Mouse (Mus musculus) neural tube, embryonic 10.5 days (tissue): ENCODE data around the gene Ppargc1a.

Experiments used
- DNase-seq: peaks from one replicate; pipeline ENCODE4 v3.0.0-alpha.2; 2017; ENCODE audit warnings: low spot score; ENCODE audit errors: extremely low spot score

The Ppargc1a gene

DNA sequence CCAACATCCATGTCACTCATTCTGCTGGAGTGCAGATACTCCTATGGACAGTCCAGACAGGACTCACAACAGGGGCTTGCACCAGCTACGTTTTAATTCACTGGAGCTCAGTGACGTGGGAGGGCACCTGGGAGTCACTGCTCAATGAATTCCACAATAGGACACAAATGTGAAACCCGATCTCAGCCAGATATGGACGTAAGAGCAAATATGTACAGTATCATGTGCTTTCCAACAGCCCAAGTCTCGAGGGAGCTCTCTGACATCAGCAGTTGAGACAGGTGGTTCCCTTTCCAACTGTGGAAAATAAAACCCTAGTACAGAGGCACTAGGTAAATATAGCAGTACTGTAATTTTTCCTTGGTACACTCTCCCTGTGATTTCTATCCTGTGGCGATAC, at the start of gene Ppargc1a:
Ppargc1a (minus strand) TSS at position 68 of the 400 bp plus-strand sequence.
- DNase-seq = no peak

DNA sequence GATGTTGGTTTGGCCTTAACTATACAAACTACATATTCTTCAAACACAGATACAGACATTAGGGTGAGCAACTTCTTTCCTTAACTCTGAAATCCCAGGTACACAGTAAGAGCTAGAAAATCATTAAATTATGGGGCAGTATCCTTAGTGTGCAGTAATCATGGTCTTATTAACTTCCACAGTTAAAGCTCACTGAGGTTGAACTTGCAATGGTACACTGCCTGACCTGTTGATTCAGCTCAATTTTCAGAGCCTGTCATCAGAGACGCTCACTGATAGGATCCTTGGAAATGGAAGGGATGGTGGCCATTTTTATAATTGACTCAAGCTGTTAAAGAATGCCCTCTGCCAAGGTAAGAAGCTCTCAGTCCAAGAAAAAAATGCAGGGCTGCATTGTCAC, 49.4 kb upstream of the Ppargc1a start:
- no peak for DNase-seq

DNA sequence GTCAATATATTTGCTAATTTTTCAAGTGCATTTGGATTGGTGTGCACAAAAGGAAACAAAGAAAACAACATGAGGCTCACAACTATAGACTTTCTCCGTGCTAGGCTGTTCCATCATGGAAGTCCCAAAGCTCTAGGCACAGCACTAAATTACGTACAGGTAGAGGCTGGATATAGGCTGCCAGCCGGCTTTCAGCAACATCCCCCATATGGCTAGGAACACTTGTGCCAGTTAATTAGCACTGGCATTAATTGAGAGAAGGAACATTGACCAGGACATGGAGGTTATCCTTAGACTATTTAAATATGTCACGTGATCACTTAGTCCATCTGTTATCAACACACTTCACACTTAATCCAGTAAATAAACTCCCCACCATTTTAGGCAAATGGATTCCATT, 44.5 kb upstream of the Ppargc1a start:
- no peak for DNase-seq

DNA sequence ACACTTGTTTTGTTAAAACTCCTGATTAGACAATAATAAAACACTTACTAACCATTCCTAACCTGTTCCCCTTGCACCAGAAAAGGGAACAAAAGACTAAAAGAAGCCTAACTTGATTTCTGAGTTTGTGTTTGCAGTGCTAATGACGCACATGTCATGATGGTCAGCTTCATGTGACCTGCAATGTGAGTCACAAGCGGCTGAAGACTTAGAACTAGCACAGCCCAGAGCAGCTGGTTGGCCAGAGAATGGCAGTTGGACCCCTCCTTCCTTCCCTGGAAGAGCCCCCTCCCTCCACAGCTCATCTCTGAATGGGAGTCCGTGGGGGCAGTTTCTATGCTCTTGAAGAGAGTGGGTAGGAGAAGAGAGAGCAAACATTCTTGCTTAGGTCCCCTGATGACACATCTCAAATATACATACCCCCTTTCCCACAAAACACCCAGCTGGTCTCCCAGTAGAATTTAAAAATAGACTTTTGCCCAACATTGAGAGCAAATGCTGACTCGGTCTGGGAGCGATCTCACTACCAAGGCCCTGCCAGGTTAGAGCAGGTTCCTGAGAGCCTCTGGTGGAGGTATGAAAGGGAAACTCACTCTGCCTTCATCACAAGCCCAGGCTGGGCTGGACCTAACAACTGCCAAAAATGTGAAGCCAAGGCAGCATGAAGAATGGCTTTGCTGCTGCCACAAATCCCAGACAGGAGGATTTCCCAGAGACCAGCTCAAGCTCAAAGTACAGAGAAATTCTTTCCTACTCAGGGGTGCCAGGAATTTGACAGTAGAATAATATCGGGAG, 40.4 kb upstream of the Ppargc1a start:
- no peak for DNase-seq

DNA sequence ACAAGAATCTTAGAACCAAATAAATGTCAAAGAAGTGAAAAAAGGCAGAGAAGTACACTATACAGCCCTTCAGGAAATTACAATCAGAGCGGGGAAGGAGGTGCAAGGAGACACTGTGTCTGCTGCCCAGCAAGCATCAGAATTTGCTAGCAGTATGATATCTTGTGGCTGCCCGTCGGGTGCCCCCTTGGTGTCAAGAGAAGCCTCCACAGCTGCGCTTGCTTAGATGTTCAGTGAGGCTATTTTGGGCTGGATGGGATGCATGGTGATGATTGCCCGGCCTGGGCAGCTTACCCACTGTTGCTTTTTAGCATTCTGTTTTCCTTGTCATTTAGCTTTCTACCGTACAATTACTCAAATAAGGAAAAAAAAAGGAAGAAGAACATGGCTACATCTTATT, 32.0 kb upstream of the Ppargc1a start:
- DNase-seq = no peak

DNA sequence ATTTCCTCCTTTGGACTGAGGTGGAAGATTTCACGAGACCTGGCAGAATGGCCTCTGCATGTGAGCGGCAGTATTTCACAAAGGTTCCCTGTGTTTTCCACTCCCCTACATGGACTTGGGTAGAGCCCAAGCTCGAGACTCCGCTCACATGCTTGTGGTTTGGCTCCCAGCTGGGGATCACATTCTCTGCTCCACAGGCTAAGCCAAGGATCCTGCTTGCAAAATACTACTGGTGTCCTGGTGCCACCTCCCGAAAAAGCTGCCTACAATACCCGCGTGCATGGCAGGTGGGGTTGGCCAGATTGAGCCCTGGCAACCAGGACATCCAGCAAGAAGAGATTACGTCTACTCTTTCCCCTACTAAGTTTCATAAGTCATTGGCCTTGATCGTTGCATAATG, 28.1 kb upstream of the Ppargc1a start:
- DNase-seq = no peak

DNA sequence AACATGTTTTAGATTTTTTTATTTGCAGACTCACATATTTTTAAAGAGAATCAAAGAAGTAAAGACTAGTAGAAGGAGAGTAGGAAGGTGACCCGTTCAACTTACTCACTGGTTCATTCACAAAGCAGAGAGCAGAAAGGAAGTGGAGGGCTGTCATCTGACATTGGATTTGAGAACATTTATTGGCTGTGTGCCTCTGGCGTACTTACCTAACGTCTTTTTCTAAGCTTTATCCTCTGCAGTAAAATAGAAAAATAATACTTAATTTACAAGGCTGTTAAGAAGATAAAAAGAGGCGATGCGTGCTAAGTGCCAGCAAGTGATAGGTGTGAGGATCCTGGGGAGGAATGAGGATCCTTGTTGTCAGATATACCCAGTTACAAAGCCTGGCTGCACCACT, 24.7 kb upstream of the Ppargc1a start:
- DNase-seq = no peak

DNA sequence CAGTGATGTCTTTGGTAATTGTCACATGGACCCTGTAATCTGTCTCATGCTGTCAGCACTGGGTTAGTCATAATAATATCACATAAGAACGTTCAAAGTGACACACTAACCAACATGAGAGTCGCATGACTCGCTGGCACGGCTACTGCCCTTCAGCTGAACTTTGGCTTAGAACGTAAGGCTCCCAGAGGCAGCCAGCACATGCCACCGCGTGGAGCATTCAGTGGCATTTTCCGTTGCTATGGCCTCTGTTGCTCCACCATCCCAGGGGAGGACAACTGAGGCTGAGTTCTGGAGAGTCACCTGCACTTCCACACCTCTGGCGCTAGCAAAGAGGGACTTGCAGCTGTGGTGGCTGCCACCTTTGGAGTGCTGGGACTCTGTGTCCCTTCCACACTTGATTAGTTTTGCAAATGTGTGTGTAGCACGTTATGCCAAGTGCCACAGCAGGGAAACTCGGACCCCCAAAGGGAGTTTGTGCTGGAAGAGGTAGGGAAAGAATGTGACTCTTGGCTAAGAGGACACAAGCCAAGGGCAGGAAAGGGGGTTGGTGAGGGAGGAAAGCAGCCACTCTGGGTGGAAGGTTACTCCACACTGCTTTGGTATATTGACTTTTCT, 24.1 kb upstream of the Ppargc1a start:
- peak; percentile 16 for DNase-seq

DNA sequence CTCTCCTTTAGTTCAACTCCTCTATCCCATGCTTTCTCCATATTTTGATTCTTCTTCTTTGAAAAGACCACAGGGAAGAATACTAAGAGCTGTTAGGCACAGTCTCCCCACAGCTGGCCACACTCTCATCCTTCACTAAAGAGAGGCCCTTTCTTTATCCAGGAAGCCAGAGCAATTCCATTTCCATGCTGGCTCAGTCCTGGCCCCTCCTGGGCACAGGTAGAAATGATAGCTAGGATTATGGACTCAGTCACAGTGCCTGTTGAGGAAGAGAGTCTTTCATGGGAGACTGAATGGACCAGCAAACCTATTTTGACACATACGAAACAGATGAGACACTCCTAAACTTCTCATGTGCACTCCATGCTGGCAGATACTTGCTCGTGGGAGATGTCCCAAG, 18.7 kb upstream of the Ppargc1a start:
- DNase-seq = no peak

DNA sequence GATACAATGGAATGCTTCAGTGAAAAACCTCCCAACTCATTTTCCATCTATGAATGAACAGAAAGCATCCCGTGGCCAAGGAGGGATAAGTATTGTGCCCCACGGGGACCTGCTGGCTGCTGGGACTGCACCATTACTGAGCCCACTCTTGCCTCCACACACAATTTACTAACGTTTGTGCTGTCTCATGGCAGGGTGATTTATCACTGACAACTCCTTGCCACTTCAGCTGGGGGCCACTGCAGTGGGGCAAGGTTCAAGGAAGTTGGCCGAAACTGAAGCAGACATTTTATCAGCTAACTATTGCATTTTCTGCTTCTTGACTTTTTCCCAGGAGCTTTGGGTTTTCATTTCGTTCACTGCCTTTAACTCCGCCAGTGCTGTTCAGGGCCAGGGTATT, 17.5 kb upstream of the Ppargc1a start:
- no peak for DNase-seq

DNA sequence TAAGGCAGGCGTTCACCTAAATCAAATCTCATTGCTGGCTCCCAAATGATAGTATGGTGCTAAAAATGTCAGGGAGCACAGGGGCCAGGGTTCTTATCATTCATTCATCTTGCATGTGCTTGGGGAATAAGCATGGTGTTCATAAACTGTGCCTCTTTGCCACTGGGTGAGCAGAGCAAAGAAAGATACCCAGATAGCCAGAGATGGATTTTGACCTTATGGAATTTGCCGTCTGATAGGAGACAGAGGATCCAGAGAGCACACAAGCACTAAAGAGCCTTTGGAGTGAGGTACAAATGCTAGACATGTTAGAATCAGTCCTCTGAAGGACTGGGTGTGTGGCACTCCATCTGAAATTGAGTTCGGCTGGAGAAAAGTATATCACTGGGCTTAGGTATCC, 16.7 kb upstream of the Ppargc1a start:
- no peak for DNase-seq

DNA sequence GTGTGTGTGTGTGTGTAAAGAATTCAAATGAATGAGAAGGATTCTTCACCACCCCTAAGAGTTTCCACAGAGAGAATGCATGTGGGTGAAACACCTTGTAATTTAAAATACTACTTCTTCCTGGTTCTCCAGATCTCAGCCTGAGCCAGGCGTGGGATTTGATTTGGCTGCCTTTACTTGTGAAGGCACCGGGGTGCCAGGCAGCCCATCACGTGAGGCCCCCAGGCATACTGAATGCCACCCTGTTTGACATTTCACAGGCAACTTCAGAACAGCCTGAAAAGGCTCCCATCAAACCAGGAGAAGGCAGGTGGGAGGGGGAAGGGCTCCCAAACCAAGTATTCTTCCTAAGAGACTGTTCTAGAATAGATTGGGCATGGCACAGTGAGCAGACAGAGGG, 16.1 kb upstream of the Ppargc1a start:
- DNase-seq = no peak

DNA sequence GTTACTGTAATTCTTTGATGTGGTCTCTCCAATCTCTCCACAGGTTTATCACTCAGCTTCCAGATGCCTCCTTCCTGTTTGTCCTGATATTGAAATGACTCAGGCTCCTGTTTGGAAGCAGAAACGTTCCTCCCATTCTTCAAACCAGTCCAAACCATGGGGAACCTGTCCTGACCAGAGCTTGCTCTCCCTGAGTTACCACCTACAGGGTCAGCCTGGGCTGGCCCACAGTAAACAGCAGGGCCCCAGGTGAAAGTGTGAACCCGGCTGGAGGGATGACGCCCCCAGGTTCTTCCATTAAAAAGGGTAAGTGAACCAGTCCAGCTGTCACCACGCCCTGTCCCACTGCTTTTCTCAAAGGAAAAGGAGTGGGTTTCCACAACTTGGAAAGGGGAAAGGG, 15.5 kb upstream of the Ppargc1a start:
- no peak for DNase-seq

DNA sequence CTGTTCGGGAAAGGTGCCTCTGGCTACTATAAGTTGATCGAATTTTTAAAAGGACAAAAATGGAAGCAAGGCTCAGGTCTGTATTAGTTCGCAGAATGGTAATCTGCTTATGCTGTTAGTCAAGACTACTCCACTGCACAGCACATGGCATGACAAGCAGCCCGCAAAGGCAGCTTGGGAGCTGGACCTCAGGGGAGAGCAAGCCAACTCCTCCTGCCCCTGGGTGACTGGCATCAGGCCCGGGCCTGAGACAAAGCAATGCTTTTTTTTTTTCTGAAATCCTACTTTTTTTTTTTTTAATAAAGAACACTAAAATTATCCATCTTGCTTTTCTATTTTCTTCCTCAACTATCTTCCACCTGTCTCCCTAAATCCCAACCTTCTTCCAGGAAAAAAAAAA, 15.1 kb upstream of the Ppargc1a start:
- DNase-seq = no peak

DNA sequence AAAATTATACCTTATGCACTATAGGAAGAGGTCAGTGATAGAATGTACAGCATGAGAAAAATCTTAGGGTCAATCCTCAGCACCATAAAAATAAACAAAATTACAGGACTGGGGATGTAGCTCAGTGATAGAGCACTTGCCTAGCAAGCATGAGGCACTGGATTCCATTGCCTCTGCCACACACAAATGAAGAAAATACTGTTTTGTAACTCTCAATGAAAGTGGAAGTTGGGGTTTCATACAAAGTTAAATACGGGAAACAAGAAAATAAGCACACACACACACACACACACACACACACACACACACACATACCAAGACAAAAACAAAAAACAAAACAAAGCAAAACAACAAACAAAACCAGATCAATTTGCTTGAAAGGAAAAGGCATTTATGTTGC, 10.1 kb upstream of the Ppargc1a start:
- no peak for DNase-seq

DNA sequence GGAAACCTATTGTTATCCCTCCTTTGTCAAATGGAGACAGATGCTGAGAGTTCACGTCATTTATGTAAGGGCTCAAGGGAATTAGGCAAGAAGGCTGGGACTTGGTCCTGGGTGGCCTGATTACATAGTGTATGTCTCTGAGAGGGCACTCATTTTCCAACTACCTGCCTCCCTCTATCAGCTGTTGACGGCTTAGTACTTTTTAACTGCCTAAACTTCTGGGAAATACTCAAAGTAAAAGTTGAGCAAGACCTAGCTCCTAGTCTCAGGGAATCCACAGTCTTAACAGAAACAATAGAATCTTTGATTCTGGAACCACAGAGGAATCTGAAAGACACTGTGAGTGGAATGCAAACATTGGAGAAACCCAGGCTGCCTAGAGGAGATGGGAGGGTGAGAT, 6.2 kb upstream of the Ppargc1a start:
- no peak for DNase-seq

DNA sequence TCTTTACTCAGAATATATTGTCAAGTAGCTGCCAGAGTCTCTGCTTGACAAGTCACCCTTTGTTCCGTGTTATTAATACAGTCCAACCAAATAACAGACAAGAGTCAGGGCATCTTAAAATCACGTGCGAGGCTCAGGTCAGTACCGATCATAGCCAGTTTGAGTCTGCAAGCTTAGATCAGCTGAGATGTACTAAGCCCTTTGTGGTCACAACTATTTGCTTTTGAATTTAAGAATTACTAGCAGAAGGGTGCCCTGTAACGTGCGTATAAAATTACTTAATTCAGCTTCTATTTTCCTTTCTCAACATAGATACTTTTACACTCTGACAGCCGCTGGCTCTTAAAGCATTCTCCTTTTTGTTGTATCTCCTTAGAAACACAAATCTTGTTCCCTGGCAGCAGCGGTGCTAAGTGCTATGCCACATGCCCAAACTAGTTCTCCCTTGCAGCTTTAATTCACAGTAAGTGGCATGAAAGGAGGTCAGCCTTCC, 718 bp upstream of the Ppargc1a start:
- no peak for DNase-seq

DNA sequence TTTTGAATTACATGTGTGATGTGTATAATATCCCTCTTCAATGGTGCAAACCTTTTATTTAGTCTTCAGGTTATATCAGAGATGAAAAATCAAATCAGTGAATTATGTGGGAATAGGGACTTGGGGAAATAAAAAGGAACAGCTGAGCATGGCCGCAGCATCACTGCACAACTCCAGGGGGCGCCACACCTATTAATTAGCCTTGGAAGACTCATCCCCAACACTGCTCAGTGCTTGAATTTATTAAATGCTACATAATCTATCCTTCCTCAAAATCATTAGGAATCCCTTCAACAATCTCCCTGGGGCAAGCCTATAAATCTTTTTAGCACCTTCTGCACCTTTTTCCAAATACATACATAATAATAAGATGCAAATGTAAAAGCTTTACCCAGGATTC, 1.9 kb downstream of the Ppargc1a start:
- DNase-seq = no peak

DNA sequence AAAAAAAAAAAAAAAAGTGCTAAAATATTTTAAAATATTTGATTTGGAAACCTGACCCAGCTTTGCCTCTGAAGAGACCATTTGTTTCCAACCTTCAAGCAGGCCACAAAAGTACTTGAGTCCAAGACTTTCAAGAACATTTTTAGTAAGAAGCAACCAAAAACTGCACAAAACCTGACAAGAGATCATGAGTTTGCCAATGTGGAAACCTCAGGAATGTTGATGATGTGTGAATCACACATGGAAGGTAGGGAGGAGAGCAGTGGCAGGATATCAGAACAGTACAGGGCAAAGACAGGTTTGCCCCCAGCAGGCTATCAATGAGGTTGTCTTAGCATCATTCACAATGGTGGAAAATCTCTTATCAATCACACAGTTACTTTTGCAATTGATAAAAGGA, 2.5 kb downstream of the Ppargc1a start:
- DNase-seq = no peak

DNA sequence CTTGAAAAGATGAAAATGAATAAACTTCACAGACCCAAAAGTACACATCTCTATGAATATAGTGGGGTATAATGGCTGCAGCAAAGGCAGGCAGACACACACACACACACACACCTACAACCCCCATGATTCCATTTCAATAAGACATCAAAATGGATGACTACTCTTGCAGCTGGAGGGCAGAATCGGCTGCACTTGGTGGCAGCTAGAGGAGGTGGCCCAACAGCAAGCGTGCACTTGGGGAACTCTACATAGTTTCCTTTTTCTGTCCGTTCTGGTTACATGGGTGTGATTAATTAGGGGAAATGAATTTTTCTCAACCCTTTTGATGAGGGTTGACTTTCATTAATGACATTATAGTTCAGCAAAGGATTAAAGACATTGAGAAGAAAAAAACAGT, 4.0 kb downstream of the Ppargc1a start:
- DNase-seq = no peak

DNA sequence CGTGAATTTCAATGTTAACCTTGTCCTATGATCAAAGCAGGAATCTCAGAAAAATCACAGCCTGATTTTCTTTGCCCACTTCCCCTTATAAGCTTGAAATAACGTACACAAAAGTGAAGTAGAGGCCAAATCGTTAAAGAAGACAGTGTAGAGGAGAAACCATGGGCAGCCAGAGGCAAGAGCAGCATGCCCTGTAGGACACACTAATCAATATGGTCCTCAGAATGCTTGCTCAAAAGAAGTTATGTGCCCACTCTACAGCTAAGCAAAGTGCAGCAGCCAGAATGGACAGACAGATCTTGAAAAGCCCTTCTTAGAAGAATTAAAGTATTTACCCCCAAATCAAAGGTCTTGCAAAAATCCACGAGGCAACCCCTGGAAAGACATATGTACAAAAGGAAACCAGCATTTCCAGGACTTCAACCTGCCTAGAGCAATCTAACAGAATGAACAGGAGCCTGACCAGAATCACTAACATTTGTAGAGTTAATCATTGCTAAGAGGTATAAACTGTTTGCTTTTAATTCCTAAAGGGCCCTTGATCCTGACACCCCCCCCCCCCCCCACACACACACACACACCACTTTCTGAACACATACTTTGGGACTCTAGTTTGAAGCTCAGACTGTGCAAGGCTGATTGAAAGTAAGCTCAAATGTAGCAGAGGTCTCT, 9.8 kb downstream of the Ppargc1a start:
- DNase-seq = no peak

DNA sequence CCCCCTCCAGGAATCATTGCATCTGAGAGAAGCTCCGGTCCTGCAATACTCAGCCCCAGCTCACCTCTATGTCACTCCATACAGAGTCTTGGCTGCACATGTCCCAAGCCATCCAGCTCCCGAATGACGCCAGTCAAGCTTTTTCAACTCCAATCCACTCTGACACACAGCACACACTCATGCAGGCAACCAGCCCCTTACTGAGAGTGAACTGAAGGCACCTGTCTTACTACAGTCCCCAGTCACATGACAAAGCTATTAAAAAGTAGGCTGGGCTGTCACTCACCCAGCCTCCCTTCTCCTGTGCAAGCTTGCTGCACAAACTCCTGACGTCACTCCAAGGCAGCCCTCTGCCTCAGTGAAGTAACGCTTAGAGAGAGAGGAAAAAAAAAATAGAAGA, 13.9 kb downstream of the Ppargc1a start:
- DNase-seq = peak; percentile 30

DNA sequence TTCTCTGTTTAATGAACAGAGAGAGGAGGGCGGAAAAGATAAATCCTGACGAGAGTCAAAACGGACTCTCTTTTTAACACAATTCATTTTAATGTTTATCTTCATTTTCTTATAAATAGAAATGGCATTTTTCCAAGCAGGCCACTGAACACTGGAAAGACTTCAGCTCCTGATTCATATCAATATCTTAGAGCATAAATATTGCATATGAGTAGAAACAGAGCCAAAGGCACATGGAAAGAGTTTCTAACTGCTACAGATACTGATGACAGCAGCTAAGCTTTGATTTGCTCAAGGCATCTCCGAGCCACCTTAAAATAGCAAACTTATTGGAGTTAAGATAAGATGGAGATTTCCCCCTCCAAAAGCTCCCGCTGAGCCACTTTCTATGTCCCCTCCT, 14.3 kb downstream of the Ppargc1a start:
- no peak for DNase-seq
